Mouse (Mus musculus): ENCODE data around the gene Prpf6. TPM values are rescaled to one million over a fixed set of nuclear protein-coding genes. Genes with fewer than 3 reads are reported as not detected.
A peak's percentile ranks its signal among the peaks of the same experiment; 100 is the strongest.

Prpf6 gene
- polyA plus RNA-seq, 1 experiment from 2014 or later: 77.0 TPM

GRCm38 (mm10) chr2:181592231-181593041, 768 bp downstream of the Prpf6 start, which contains the start of gene Zfp512b:
Gene Zfp512b (minus strand): TSS chr2:181592803.
- peaks cover 11% of the 10 kb centered on the region for H3K4me1 ChIP-seq (ENCODE audit: control insufficient read depth, insufficient read depth, low read length)
- H3K9me3 ChIP-seq (ENCODE audit: control insufficient read depth, low read length): no peaks in the 10 kb centered on the region
- H3K9ac ChIP-seq (ENCODE audit: low read length): peak within 1 kb of the TSS; percentile 92
- ATAC-seq (ENCODE audit: low FRiP score): peak; percentile 88
- whole genome bisulfite sequencing: 1% methylated on average over 66 of the region's 97 CpGs
- peak within 1 kb of the TSS; percentile 56 for H3K27ac ChIP-seq (ENCODE audit: low read depth, low read length)
- peaks cover 13% of the 10 kb centered on the region for H3K36me3 ChIP-seq (ENCODE audit: control insufficient read depth, insufficient read depth, low read length)
- DNase-seq (ENCODE audit: low spot score, missing footprints): peak; percentile 96
- H3K27me3 ChIP-seq (ENCODE audit: control insufficient read depth, insufficient read depth, low read length): no peaks in the 10 kb centered on the region
- H3K4me2 ChIP-seq: peak within 1 kb of the TSS; percentile 85
- peak within 1 kb of the TSS; percentile 95 for H3K4me3 ChIP-seq (ENCODE audit: low read depth, low read length)

DNA sequence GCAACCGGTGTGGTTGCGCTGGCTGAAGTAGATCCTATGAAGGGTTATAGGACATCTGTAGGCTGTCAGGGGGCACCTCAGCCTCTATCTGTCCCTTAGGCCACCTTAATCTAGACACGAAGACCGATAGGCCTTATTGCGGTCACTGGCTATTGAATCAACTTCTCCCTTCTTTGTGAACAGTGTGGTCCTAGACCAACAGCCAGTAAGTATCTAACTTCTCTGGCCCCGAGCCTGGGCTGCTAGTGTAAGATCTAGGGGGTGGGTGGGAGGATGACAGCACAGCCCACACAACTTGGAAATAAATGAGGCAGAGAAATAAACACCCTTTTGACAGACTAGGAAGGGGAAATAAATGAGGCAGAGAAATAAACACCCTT, 1.4 kb downstream of the Prpf6 start:
- Histone ChIP-seq H3K27me3 (ENCODE audit: control insufficient read depth, insufficient read depth, low read length) (no peaks in the 10 kb centered on the region), H3K36me3 (ENCODE audit: control insufficient read depth, insufficient read depth, low read length) (peaks cover 10% of the 10 kb centered on the region), H3K9me3 (ENCODE audit: control insufficient read depth, low read length) (no peaks in the 10 kb centered on the region), H3K4me2 (peak overlapping the region; percentile 85), H3K4me1 (ENCODE audit: control insufficient read depth, insufficient read depth, low read length) (peaks cover 13% of the 10 kb centered on the region), H3K9ac (ENCODE audit: low read length) (peak overlapping the region; percentile 92), H3K4me3 (ENCODE audit: low read depth, low read length) (peak overlapping the region; percentile 95), H3K27ac (ENCODE audit: low read depth, low read length) (peak overlapping the region; percentile 56; the same call in 1 of the 2 replicates)
- no peak for DNase-seq (ENCODE audit: low spot score, missing footprints)
- 9% methylated on average over 6 of the region's 6 CpGs for WGBS
- peak; percentile 9; the same call in 1 of the 2 replicates for ATAC-seq (ENCODE audit: low FRiP score)

- Histone ChIP-seq H3K4me3 (ENCODE audit: low read depth, low read length) (no peak overlapping the region), H3K9me3 (ENCODE audit: control insufficient read depth, low read length) (no peaks in the 10 kb centered on the region), H3K36me3 (ENCODE audit: control insufficient read depth, insufficient read depth, low read length) (peaks cover 3% of the 10 kb centered on the region; the same call in 1 of the 2 replicates), H3K4me1 (ENCODE audit: control insufficient read depth, insufficient read depth, low read length) (peaks cover 17% of the 10 kb centered on the region), H3K4me2 (no peak overlapping the region), H3K9ac (ENCODE audit: low read length) (no peak overlapping the region), H3K27me3 (ENCODE audit: control insufficient read depth, insufficient read depth, low read length) (no peaks in the 10 kb centered on the region), H3K27ac (ENCODE audit: low read depth, low read length) (no peak overlapping the region)
- no peak for DNase-seq (ENCODE audit: low spot score, missing footprints)
- no peak for ATAC-seq (ENCODE audit: low FRiP score)
These were observed 2.3 kb downstream of the Prpf6 start for GRCm38 (mm10) chr2:181593937-181594336.

- DNase-seq (ENCODE audit: low spot score, missing footprints): no peak
- Histone ChIP-seq H3K9ac (ENCODE audit: low read length) (no peak overlapping the region), H3K4me1 (ENCODE audit: control insufficient read depth, insufficient read depth, low read length) (peaks cover 19% of the 10 kb centered on the region), H3K27me3 (ENCODE audit: control insufficient read depth, insufficient read depth, low read length) (no peaks in the 10 kb centered on the region), H3K4me3 (ENCODE audit: low read depth, low read length) (no peak overlapping the region), H3K27ac (ENCODE audit: low read depth, low read length) (no peak overlapping the region), H3K4me2 (no peak overlapping the region), H3K9me3 (ENCODE audit: control insufficient read depth, low read length) (no peaks in the 10 kb centered on the region), H3K36me3 (ENCODE audit: control insufficient read depth, insufficient read depth, low read length) (no peaks in the 10 kb centered on the region)
- 81% methylated on average over 4 of the region's 4 CpGs for WGBS
- ATAC-seq (ENCODE audit: low FRiP score): no peak
These were observed 3.5 kb downstream of the Prpf6 start for GRCm38 (mm10) chr2:181594946-181595696.

GRCm38 (mm10) chr2:181596221-181596960, 4.7 kb downstream of the Prpf6 start:
- 59% methylated on average over 6 of the region's 6 CpGs for WGBS
- H3K36me3 ChIP-seq (ENCODE audit: control insufficient read depth, insufficient read depth, low read length): no peaks in the 10 kb centered on the region
- no peak overlapping the region for H3K27ac ChIP-seq (ENCODE audit: low read depth, low read length)
- no peaks in the 10 kb centered on the region for H3K27me3 ChIP-seq (ENCODE audit: control insufficient read depth, insufficient read depth, low read length)
- peaks cover 21% of the 10 kb centered on the region for H3K4me1 ChIP-seq (ENCODE audit: control insufficient read depth, insufficient read depth, low read length)
- H3K9me3 ChIP-seq (ENCODE audit: control insufficient read depth, low read length): no peaks in the 10 kb centered on the region
- no peak for DNase-seq (ENCODE audit: low spot score, missing footprints)
- ATAC-seq (ENCODE audit: low FRiP score): no peak
- H3K9ac ChIP-seq (ENCODE audit: low read length): no peak overlapping the region
- H3K4me2 ChIP-seq: no peak overlapping the region
- H3K4me3 ChIP-seq (ENCODE audit: low read depth, low read length): no peak overlapping the region

DNA sequence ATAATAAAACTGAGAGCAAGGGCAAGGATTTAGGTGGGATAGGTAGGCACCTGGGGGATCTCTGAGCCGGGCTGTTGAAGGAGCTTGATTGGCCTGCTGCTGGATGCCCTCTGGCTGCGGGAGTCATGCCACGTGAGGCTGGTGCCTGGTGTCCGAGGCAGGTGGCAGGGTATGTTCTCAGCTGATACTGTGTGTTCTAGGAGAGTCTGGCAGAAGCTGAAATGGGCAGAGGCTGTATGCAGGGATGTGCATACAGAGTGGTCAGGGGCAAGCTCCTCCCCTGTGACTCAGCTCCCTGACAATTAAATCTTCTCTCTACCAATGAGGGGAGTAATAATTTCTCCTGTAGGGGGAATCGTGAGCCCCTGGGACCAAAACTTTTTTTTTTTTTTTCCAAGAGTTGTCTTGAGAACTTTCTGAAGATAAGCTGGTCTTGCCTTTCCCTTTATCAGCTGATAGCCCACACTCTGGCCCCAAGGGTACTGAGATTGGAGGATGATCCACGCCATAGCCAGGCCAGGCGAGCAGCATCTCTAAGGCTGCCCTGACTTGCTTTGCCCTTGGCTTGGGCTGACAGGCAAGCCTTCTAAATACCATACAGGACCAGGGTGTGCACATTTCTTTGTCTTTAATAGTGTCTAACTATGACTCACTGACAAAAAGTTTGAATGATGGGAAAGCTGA, 5.9 kb downstream of the Prpf6 start:
- no peaks in the 10 kb centered on the region for H3K36me3 ChIP-seq (ENCODE audit: control insufficient read depth, insufficient read depth, low read length)
- H3K27ac ChIP-seq (ENCODE audit: low read depth, low read length): no peak overlapping the region
- no peaks in the 10 kb centered on the region for H3K27me3 ChIP-seq (ENCODE audit: control insufficient read depth, insufficient read depth, low read length)
- ATAC-seq (ENCODE audit: low FRiP score) (no peak), DNase-seq (ENCODE audit: low spot score, missing footprints) (peak; percentile 77)
- H3K4me3 ChIP-seq (ENCODE audit: low read depth, low read length): no peak overlapping the region
- WGBS: 70% methylated on average over 7 of the region's 7 CpGs
- H3K4me2 ChIP-seq: peak overlapping the region; percentile 93
- no peaks in the 10 kb centered on the region for H3K9me3 ChIP-seq (ENCODE audit: control insufficient read depth, low read length)
- peaks cover 20% of the 10 kb centered on the region for H3K4me1 ChIP-seq (ENCODE audit: control insufficient read depth, insufficient read depth, low read length)
- H3K9ac ChIP-seq (ENCODE audit: low read length): no peak overlapping the region

GRCm38 (mm10) chr2:181598454-181599351, 7.0 kb downstream of the Prpf6 start, which contains the start of gene Samd10:
Gene Samd10 (minus strand): TSS chr2:181599212.
- H3K27me3 ChIP-seq (ENCODE audit: control insufficient read depth, insufficient read depth, low read length): no peaks in the 10 kb centered on the region

More at GRCm38 (mm10) chr2:181598454-181599351, 7.0 kb downstream of the Prpf6 start, which contains the start of gene Samd10:
- no peaks in the 10 kb centered on the region for H3K36me3 ChIP-seq (ENCODE audit: control insufficient read depth, insufficient read depth, low read length)
- peak within 1 kb of the TSS; percentile 71 for H3K27ac ChIP-seq (ENCODE audit: low read depth, low read length)
- peak within 1 kb of the TSS; percentile 96 for H3K9ac ChIP-seq (ENCODE audit: low read length)
- H3K9me3 ChIP-seq (ENCODE audit: control insufficient read depth, low read length): no peaks in the 10 kb centered on the region
- ATAC-seq (ENCODE audit: low FRiP score) (peak; percentile 26), DNase-seq (ENCODE audit: low spot score, missing footprints) (peak; percentile 96)
- H3K4me3 ChIP-seq (ENCODE audit: low read depth, low read length): peak within 1 kb of the TSS; percentile 71
- 1% methylated on average over 71 of the region's 71 CpGs for WGBS
- peak within 1 kb of the TSS; percentile 93 for H3K4me2 ChIP-seq
- H3K4me1 ChIP-seq (ENCODE audit: control insufficient read depth, insufficient read depth, low read length): peaks cover 17% of the 10 kb centered on the region
